Mouse (Mus musculus) adrenal gland, postnatal 0 days (tissue): ENCODE measurements around the gene C030005K15Rik. TPM values are rescaled to one million over a fixed set of nuclear protein-coding genes. Genes with fewer than 3 reads are reported as not detected.

Source experiments
- polyA plus RNA-seq: library from polyadenylated mRNA; unstranded; fragments of >200 nt; fragmentation: Nextera tagmentation; extraction: Ambion mirVana; gene quantifications from 2 replicates; pipeline ENCODE4 v1.2.1, GENCODE M21; 2015

Gene C030005K15Rik
- not detected in 2 replicates for polyA plus RNA-seq

GRCm38 (mm10) chr10:97726655-97727054 lies at the start of gene C030005K15Rik:
Gene C030005K15Rik, minus strand, starts transcription at chr10:97726755.

GRCm38 (mm10) chr10:97692913-97693312 lies 33.6 kb downstream of the C030005K15Rik start, which contains the start of gene Ccer1:
Gene Ccer1, plus strand, starts transcription at chr10:97693059.

Other genes with a start within 250 kb of the C030005K15Rik start
- gene Dcn, start 247.1 kb downstream of the C030005K15Rik start, polyA plus RNA-seq = 536 and 767 TPM in 2 replicates
- gene Lum, start 161.6 kb downstream of the C030005K15Rik start, polyA plus RNA-seq = 105 and 182 TPM in 2 replicates
- 0.81 and 1.1 TPM in 2 replicates for gene Kera, start 119.9 kb downstream of the C030005K15Rik start, polyA plus RNA-seq
- 1.0 and 1.7 TPM in 2 replicates for gene Epyc, start 82.7 kb downstream of the C030005K15Rik start, polyA plus RNA-seq
- gene Ccer1, start 33.7 kb downstream of the C030005K15Rik start, polyA plus RNA-seq = not detected in 2 replicates